Mouse (Mus musculus): ENCODE measurements around the gene Dchs1. TPM values are rescaled to one million over a fixed set of nuclear protein-coding genes. Genes with fewer than 3 reads are reported as not detected.

The Dchs1 gene
- total RNA-seq, 4 experiments from 2014 or later, result 1.4 to 2.1 (median 1.7) TPM

DNA sequence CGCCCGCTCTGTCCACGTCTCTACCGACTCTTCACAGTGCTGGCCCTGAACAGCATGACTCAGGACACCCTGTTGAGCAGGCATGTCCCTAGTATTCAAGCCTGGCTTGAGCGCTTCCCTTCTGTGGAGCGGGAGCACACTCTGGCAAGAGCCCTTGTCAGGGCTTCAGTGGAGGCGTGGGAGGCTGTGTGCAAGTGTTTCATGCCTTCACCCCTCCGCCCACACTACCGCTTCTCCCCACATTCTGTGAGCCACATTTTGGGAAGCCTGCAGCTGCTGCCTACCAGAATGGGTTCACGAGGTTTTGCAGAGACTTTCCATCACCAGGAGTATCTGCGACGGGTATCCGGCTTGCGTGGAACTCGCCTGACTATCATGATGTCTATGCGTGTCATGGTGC, 84.3 kb downstream of the Dchs1 start:
- DNase-seq (ENCODE audit: low spot score in 2 of 2), result no peak

Other genes with a start within 250 kb of the Dchs1 start
- 10 to 100 TPM; 47.6 to 60.6 (median 56.7) TPM for gene Smpd1, start 233.3 kb downstream of the Dchs1 start, total RNA-seq (2022)
- gene Apbb1, start 206.0 kb downstream of the Dchs1 start, total RNA-seq (2022), result 1 to 10 TPM; 4.7 to 8.0 (median 6.8) TPM
- gene Hpx, start 187.5 kb downstream of the Dchs1 start, total RNA-seq (2022), result under 1 TPM in 1 of 4 experiments, not detected in 3; 0.64 TPM
- 10 to 100 TPM; 10.0 to 14.9 (median 12.3) TPM for gene Trim3, start 154.1 kb downstream of the Dchs1 start, total RNA-seq (2022)
- 10 to 100 TPM; 57.2 to 68.1 (median 62.0) TPM for gene Timm10b, start 147.6 kb downstream of the Dchs1 start, total RNA-seq (2022)
- 1 to 10 TPM; 3.3 to 7.9 (median 6.2) TPM for gene Arfip2, start 147.2 kb downstream of the Dchs1 start, total RNA-seq (2022)
- gene Gm45799, start 147.1 kb downstream of the Dchs1 start, total RNA-seq (2022), result 1 to 10 TPM in 2 of 4 experiments, under 1 TPM in 2; 0.48 to 5.2 (median 2.2) TPM
- gene Dnhd1, start 136.8 kb downstream of the Dchs1 start, total RNA-seq (2022), result under 1 TPM; 0.09 to 0.19 (median 0.11) TPM
- gene Ilk, start 51.1 kb downstream of the Dchs1 start, total RNA-seq (2022), result 10 to 100 TPM; 35.7 to 41.8 (median 38.3) TPM
- 10 to 100 TPM; 10.5 to 15.6 (median 13.4) TPM for gene Rrp8, start 50.3 kb downstream of the Dchs1 start, total RNA-seq (2022)
- 100 to 1,000 TPM in 1 of 4 experiments, 10 to 100 TPM in 3; 89.4 to 106 (median 97.8) TPM for gene Taf10, start 43.3 kb downstream of the Dchs1 start, total RNA-seq (2022)
- 10 to 100 TPM; 35.3 to 54.3 (median 47.8) TPM for gene Tpp1, start 35.4 kb downstream of the Dchs1 start, total RNA-seq (2022)
- 100 to 1,000 TPM; 108 to 123 (median 112) TPM for gene Mrpl17, start 23.4 kb upstream of the Dchs1 start, total RNA-seq (2022)
- gene Gm4070, start 166.3 kb upstream of the Dchs1 start, total RNA-seq (2022), result 1 to 10 TPM in 3 of 4 experiments, under 1 TPM in 1; 0.68 to 3.8 (median 2.1) TPM